Mouse (Mus musculus): ENCODE measurements around the gene St3gal4. TPM values are rescaled to one million over a fixed set of nuclear protein-coding genes. Genes with fewer than 3 reads are reported as not detected.

The St3gal4 gene
- total and polyA plus RNA-seq, 3 experiments: 6.2 to 9.3 (median 8.8) TPM

- TF ChIP-seq MXI1 (IDR thresholded peaks at IDR 0.05; ENCODE audit: low read depth, low read length) (no peak), SIN3A (IDR thresholded peaks at IDR 0.05; ENCODE audit: low read length) (no peak), HCFC1 (IDR thresholded peaks at IDR 0.05; ENCODE audit: low read depth, low read length) (no peak), MAFK (IDR thresholded peaks at IDR 0.05; ENCODE audit: insufficient replicate concordance, low read length) (no peak), CHD2 (IDR thresholded peaks at IDR 0.05; ENCODE audit: low read length) (no peak), RAD21 (IDR thresholded peaks at IDR 0.05; ENCODE audit: low read depth, low read length) (no peak), ZMIZ1 (IDR thresholded peaks at IDR 0.05; ENCODE audit: low read depth, low read length) (no peak), PAX5 (IDR thresholded peaks at IDR 0.05; ENCODE audit: low read length) (no peak), KAT2A (IDR thresholded peaks at IDR 0.05; ENCODE audit: insufficient replicate concordance, low read length) (no peak), ZC3H11A (IDR thresholded peaks at IDR 0.05; ENCODE audit: low read depth, low read length) (no peak), ZKSCAN1 (IDR thresholded peaks at IDR 0.05; ENCODE audit: borderline replicate concordance, low read depth, low read length) (no peak), TCF12 (IDR thresholded peaks at IDR 0.05; ENCODE audit: low read depth, low read length) (no peak), MAX (IDR thresholded peaks at IDR 0.05; ENCODE audit: low read length) (no peak)
- H3K4me1 ChIP-seq (ENCODE audit: control insufficient read depth in 1 of 2, insufficient read depth in 2 of 2): peaks cover 0 to 3% of the 10 kb centered on the region in 2 experiments; a peak in 1 of 4 replicates
- H3K9ac ChIP-seq (ENCODE audit: insufficient read depth, low read depth): no peak overlapping the region
- peaks cover 13% of the 10 kb centered on the region for H3K27me3 ChIP-seq (replicated peaks)
- in situ Hi-C loops (cut with MboI; ENCODE audit: low pct_ligation_motif_present, low pct_unique_long_range_greater_than_20kb, low sequenced_read_pairs) (loop anchor here (25.0 kb wide), 1 partner anchor 531 kb away; the partner anchor contains the start of gene Kirrel3), dilution Hi-C loops (cut with MboI; ENCODE audit: extremely low pct_ligation_motif_present, extremely low pct_unique_long_range_greater_than_20kb, low sequenced_read_pairs) (no loop called here)
- H3K36me3 ChIP-seq (replicated peaks in 1 of 2; ENCODE audit: control insufficient read depth in 1 of 2, insufficient read depth in 1 of 2, low read length in 1 of 2): no peaks in the 10 kb centered on the region
- H3K79me2 ChIP-seq (replicated peaks; ENCODE audit: control insufficient read depth, extremely low read depth, insufficient read depth, poor library complexity, severe bottlenecking): no peaks in the 10 kb centered on the region
- H3K4me3 ChIP-seq (replicated peaks in 1 of 3; ENCODE audit: low read depth in 2 of 3, low read length in 2 of 3, poor library complexity in 1 of 3): no peak overlapping the region
- no peak overlapping the region for H3K27ac ChIP-seq (ENCODE audit: insufficient read depth, low read depth)
- no peak for DNase-seq (ENCODE audit: extremely low read depth)
- no peak overlapping the region for H3K4me2 ChIP-seq (ENCODE audit: insufficient read depth, low read depth, poor library complexity, severe bottlenecking)
- H3K9me3 ChIP-seq (replicated peaks; ENCODE audit: low read length): peaks cover 4% of the 10 kb centered on the region
Measured at GRCm38 (mm10) chr9:35018056-35018455, 101.0 kb downstream of the St3gal4 start.

DNA sequence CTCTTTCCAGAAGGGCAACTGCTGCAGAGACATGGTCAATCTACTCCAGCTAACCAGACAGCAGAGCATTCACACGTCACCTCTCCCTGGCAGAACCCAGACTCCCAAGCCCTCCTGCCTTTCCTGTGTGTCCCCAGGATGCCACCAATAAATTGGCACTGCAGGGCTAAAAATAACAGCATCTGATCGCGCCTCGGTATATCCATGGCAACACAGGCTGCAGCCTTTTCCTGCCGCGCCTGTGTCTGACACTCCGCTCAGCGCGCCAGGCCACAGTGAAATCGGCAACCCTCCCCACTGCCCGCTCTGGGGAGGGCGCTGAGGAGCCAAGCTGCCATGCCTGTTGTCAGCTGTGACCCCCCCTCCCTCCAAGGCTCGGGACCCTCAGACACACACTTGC lies 101.5 kb downstream of the St3gal4 start:
- no peaks in the 10 kb centered on the region for H3K79me2 ChIP-seq (replicated peaks; ENCODE audit: control insufficient read depth, extremely low read depth, insufficient read depth, poor library complexity, severe bottlenecking)
- no peak overlapping the region for H3K4me2 ChIP-seq (ENCODE audit: insufficient read depth, low read depth, poor library complexity, severe bottlenecking)
- DNase-seq (ENCODE audit: extremely low read depth): no peak
- peaks cover 13% of the 10 kb centered on the region for H3K27me3 ChIP-seq (replicated peaks)
- peaks cover 4% of the 10 kb centered on the region for H3K9me3 ChIP-seq (replicated peaks; ENCODE audit: low read length)
- no peaks in the 10 kb centered on the region for H3K36me3 ChIP-seq (replicated peaks in 1 of 2; ENCODE audit: control insufficient read depth in 1 of 2, insufficient read depth in 1 of 2, low read length in 1 of 2)
- H3K27ac ChIP-seq (ENCODE audit: insufficient read depth, low read depth): no peak overlapping the region
- TF ChIP-seq MAX (IDR thresholded peaks at IDR 0.05; ENCODE audit: low read length) (no peak), RAD21 (IDR thresholded peaks at IDR 0.05; ENCODE audit: low read depth, low read length) (no peak), MXI1 (IDR thresholded peaks at IDR 0.05; ENCODE audit: low read depth, low read length) (no peak), USF1 (IDR thresholded peaks at IDR 0.05; ENCODE audit: low read depth, low read length) (no peak), GABPA (IDR thresholded peaks at IDR 0.05; ENCODE audit: insufficient replicate concordance, low read depth, low read length) (no peak), PAX5 (IDR thresholded peaks at IDR 0.05; ENCODE audit: low read length) (no peak), KAT2A (IDR thresholded peaks at IDR 0.05; ENCODE audit: insufficient replicate concordance, low read length) (no peak), RCOR1 (conservative IDR thresholded peaks at IDR 0.05; ENCODE audit: low read depth, low read length) (no peak), UBTF (IDR thresholded peaks at IDR 0.05; ENCODE audit: low read depth, low read length) (no peak), CHD2 (IDR thresholded peaks at IDR 0.05; ENCODE audit: low read length) (no peak), MAFK (IDR thresholded peaks at IDR 0.05; ENCODE audit: insufficient replicate concordance, low read length) (no peak), USF2 (conservative IDR thresholded peaks at IDR 0.05; ENCODE audit: low read depth, low read length) (no peak), JUN (IDR thresholded peaks at IDR 0.05; ENCODE audit: insufficient read depth, low read depth, low read length) (no peak), HCFC1 (IDR thresholded peaks at IDR 0.05; ENCODE audit: low read depth, low read length) (no peak), MYC (IDR thresholded peaks at IDR 0.05; ENCODE audit: low read depth, low read length) (no peak), ZC3H11A (IDR thresholded peaks at IDR 0.05; ENCODE audit: low read depth, low read length) (no peak), NELFE (IDR thresholded peaks at IDR 0.05; ENCODE audit: low read depth, low read length) (no peak), BHLHE40 (IDR thresholded peaks at IDR 0.05; ENCODE audit: low read depth, low read length) (no peak), CTCF (conservative IDR thresholded peaks at IDR 0.05 in 1 of 2, IDR thresholded peaks at IDR 0.05 in 1 of 2; ENCODE audit: low read depth in 2 of 2, low read length in 2 of 2) (no peak)
- in situ Hi-C loops (cut with MboI; ENCODE audit: low pct_ligation_motif_present, low pct_unique_long_range_greater_than_20kb, low sequenced_read_pairs): loop anchor here (25.0 kb wide), 1 partner anchor 530 kb away; the partner anchor contains the start of gene Kirrel3
- peaks cover 0 to 3% of the 10 kb centered on the region in 2 experiments; a peak in 1 of 4 replicates for H3K4me1 ChIP-seq (ENCODE audit: control insufficient read depth in 1 of 2, insufficient read depth in 2 of 2)
- H3K4me3 ChIP-seq (replicated peaks in 1 of 3; ENCODE audit: low read depth in 2 of 3, low read length in 2 of 3, poor library complexity in 1 of 3): no peak overlapping the region
- H3K9ac ChIP-seq (ENCODE audit: insufficient read depth, low read depth): no peak overlapping the region
- dilution Hi-C loops (cut with MboI; ENCODE audit: extremely low pct_ligation_motif_present, extremely low pct_unique_long_range_greater_than_20kb, low sequenced_read_pairs): no loop called here
